Mouse (Mus musculus) hindbrain, embryonic 14.5 days (tissue): ENCODE measurements around the gene Tm4sf20. TPM values are rescaled to one million over a fixed set of nuclear protein-coding genes. Genes with fewer than 3 reads are reported as not detected.

Experiments used
- ATAC-seq: fragments of 200-750 bp; cut with Nextera tagmentation; 2 replicates; pipeline ENCODE4 v1.8.0; 2017; ENCODE audit warnings: moderate number of reproducible peaks, mild to moderate bottlenecking, moderate TSS enrichment, moderate library complexity; ENCODE audit not compliant: low FRiP score
- DNase-seq: peaks from one replicate; pipeline ENCODE4 v3.0.0-alpha.2; 2015; ENCODE audit warnings: low spot score
- H3K27ac ChIP-seq: fragments of 300-500 bp; sonication (generic); 2 replicates; pipeline ENCODE4 v1.5.1; 2014; ENCODE audit warnings: mild to moderate bottlenecking, moderate library complexity
- H3K27me3 ChIP-seq: fragments of 300-500 bp; sonication (generic); 2 replicates; pipeline ENCODE4 v1.6.1; 2014; ENCODE audit warnings: mild to moderate bottlenecking, low read length, mixed read lengths; ENCODE audit not compliant: control insufficient read depth, insufficient read depth
- H3K36me3 ChIP-seq: fragments of 300-500 bp; sonication (generic); replicated peaks from 2 replicates; pipeline ENCODE4 v1.6.1; 2014; ENCODE audit not compliant: control insufficient read depth, insufficient read depth
- H3K4me1 ChIP-seq: fragments of 300-500 bp; sonication (generic); replicated peaks from 2 replicates; pipeline ENCODE4 v1.6.1; 2014; ENCODE audit warnings: antibody characterized with exemption, low read length, mixed read lengths; ENCODE audit not compliant: control insufficient read depth, insufficient read depth
- H3K4me2 ChIP-seq: fragments of 300-500 bp; sonication (generic); replicated peaks from 2 replicates; pipeline ENCODE4 v1.6.1; 2014; ENCODE audit warnings: mild to moderate bottlenecking, moderate library complexity
- H3K4me3 ChIP-seq: fragments of 300-500 bp; sonication (generic); replicated peaks from 2 replicates; pipeline ENCODE4 v1.5.1; 2014; ENCODE audit warnings: mild to moderate bottlenecking, low read length
- H3K9ac ChIP-seq: fragments of 300-500 bp; sonication (generic); 2 replicates; pipeline ENCODE4 v1.6.1; 2014
- H3K9me3 ChIP-seq: fragments of 300-500 bp; sonication (generic); 2 replicates; pipeline ENCODE4 v1.6.1; 2016; ENCODE audit warnings: low read length; ENCODE audit not compliant: control insufficient read depth
- WGBS: fragments of 180-500 bp; shearing (Covaris S2); extraction: QIAGEN DNeasy Blood & Tissue Kit; methylation state at CpG from one replicate; pipeline ENCODE4 v1.1.7; 2014; 5-methylcytosine and 5-hydroxymethylcytosine counted together
- polyA plus RNA-seq: library from polyadenylated mRNA; unstranded; fragments of >200 nt; fragmentation: Nextera tagmentation; extraction: Ambion mirVana; gene quantifications from 2 replicates; pipeline ENCODE4 v1.2.1, GENCODE M21; 2014

The Tm4sf20 gene
- polyA plus RNA-seq, 1 experiment from 2014 or later = not detected

DNA sequence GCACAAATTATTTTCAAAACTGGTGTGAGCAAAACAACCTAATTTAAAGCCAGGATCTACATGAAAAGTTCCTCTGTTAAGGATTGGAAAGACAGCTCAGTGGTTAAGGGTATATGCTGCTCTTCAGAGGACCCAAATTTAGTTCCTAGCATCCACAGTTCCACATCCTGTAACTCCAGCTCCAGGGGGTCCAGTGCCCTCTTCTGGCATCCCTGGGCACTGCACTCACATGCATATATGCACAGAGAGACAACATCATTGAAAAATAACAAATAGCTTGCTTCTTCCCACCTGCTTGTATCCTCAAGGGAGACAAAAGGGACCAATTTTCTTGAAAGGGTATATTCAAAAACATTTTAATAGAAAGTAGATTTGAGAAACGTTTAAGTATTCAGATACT lies 6.0 kb downstream of the Tm4sf20 start:
- no peak overlapping the region for H3K4me3 ChIP-seq
- ATAC-seq (no peak), DNase-seq (no peak)
- no peaks in the 10 kb centered on the region for H3K9me3 ChIP-seq
- no peaks in the 10 kb centered on the region for H3K27me3 ChIP-seq
- no peaks in the 10 kb centered on the region for H3K4me1 ChIP-seq
- WGBS = 86% methylated on average over 1 of the region's 1 CpGs
- H3K27ac ChIP-seq = no peak overlapping the region
- H3K9ac ChIP-seq = no peak overlapping the region
- no peak overlapping the region for H3K4me2 ChIP-seq
- H3K36me3 ChIP-seq = no peaks in the 10 kb centered on the region

DNA sequence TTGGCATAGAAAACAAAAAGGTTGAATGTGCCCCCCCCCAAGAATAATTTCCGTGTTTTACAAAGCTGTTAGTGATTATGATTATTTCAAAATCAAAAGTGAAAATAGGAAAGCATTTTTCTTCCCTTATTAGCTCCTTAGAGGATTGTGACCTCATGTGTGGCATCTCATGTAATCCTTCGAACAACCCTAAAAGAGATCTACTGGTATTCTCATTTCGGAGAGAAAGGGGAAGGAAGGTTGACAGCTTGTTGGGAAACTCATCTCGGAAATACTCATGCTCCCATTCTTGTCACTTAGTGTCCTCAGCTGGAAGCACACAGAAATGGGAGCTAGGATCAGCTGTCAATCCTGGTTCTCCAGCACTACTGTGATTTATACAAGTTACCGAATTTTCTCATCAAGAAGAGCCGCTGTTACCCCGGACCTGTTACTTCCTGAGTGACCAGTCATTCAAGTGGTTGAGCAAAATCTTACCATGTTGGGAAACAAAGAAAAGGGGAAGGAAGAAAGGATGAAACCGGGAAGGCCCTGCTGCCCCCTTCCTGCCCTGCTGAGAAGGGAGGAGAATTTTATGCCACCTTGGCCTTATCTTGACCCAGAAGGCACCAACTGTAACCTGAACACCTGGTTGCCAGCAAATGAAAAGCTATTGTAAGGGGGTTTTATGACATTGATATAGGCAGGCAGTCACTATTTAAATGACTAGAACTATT lies 6.6 kb downstream of the Tm4sf20 start:
- no peak overlapping the region for H3K9ac ChIP-seq
- H3K9me3 ChIP-seq = no peaks in the 10 kb centered on the region
- no peak for DNase-seq
- 94% methylated on average over 8 of the region's 8 CpGs for WGBS
- no peaks in the 10 kb centered on the region for H3K4me1 ChIP-seq
- no peak for ATAC-seq
- H3K36me3 ChIP-seq = peaks cover 6% of the 10 kb centered on the region; the same call in 1 of the 2 replicates
- H3K27me3 ChIP-seq = no peaks in the 10 kb centered on the region
- no peak overlapping the region for H3K4me2 ChIP-seq
- no peak overlapping the region for H3K27ac ChIP-seq
- H3K4me3 ChIP-seq = no peak overlapping the region

DNA sequence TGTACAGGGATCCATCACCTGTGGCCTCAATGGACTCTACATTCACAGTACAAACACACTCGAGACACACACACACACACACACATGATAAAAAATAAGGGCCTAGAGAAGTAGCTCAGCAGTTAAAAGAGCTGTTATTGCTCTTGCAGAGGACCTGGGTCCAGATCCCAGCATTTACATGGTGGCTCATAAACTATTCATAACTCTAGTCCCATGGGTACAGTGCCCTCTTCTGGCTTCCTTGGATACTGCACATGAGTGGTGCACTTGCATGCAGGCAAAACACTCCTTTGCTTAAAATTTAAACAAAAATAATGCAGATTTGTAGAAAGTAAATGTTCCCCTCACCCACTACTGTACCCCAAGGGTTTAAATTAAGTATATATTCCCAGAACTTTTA lies 8.7 kb downstream of the Tm4sf20 start:
- Histone ChIP-seq H3K27ac (no peak overlapping the region), H3K4me1 (no peaks in the 10 kb centered on the region), H3K9ac (no peak overlapping the region), H3K4me3 (no peak overlapping the region), H3K27me3 (no peaks in the 10 kb centered on the region), H3K9me3 (no peaks in the 10 kb centered on the region), H3K36me3 (peaks cover 23% of the 10 kb centered on the region), H3K4me2 (no peak overlapping the region)
- ATAC-seq = no peak
- 97% methylated on average over 1 of the region's 1 CpGs for WGBS
- DNase-seq = no peak

DNA sequence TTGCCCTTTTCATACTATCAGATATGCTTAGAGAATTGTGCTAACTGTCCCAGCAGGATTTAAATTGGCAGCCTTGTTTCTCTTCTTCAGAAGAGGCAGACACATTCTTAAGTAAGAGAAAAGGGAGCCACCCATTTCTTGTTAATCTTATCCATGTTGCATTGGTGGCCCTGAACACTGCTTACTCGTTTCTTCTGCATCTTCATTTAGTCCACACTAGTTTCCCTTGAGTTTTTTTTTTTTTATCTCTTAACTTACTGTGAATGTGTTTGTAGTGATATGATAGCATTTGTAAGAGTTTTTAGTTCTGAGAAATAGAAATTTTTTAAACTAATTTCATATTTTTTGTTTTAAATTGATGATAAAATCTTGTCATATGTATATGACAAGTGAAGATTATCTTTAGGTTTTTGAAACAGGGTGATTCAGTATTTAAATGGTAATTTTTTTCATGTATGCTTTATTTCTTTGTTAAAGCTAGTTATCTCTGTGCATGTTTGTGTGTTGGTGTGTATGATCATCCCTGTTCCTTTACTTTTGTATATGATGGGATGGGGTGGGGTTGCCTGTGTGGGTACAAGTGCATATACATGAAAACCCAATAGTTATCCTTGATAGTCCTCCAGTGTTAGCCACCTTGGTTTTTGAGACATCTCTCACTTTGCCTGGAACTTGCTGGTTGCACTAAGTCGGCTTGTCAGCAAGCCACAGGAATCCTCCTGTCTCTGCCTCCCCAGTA lies 20.4 kb downstream of the Tm4sf20 start:
- no peak overlapping the region for H3K9ac ChIP-seq
- H3K36me3 ChIP-seq = peaks cover 34% of the 10 kb centered on the region
- WGBS = 95% methylated on average over 2 of the region's 2 CpGs

GRCm38 (mm10) chr1:82746408-82746807 lies 21.9 kb downstream of the Tm4sf20 start:
- H3K4me3 ChIP-seq = no peak overlapping the region
- no peak for DNase-seq
- no peak overlapping the region for H3K9ac ChIP-seq
- no peak for ATAC-seq
- no peaks in the 10 kb centered on the region for H3K27me3 ChIP-seq
- no peak overlapping the region for H3K27ac ChIP-seq
- H3K9me3 ChIP-seq = no peaks in the 10 kb centered on the region
- WGBS = 88% methylated on average over 4 of the region's 4 CpGs
- H3K4me1 ChIP-seq = no peaks in the 10 kb centered on the region
- no peak overlapping the region for H3K4me2 ChIP-seq
- peaks cover 36% of the 10 kb centered on the region for H3K36me3 ChIP-seq

More for the DNA sequence above, 20.4 kb downstream of the Tm4sf20 start:
- Histone ChIP-seq H3K4me3 (no peak overlapping the region), H3K9me3 (no peaks in the 10 kb centered on the region), H3K27me3 (no peaks in the 10 kb centered on the region), H3K4me2 (no peak overlapping the region), H3K4me1 (no peaks in the 10 kb centered on the region), H3K27ac (no peak overlapping the region)
- no peak for DNase-seq
- ATAC-seq = no peak

DNA sequence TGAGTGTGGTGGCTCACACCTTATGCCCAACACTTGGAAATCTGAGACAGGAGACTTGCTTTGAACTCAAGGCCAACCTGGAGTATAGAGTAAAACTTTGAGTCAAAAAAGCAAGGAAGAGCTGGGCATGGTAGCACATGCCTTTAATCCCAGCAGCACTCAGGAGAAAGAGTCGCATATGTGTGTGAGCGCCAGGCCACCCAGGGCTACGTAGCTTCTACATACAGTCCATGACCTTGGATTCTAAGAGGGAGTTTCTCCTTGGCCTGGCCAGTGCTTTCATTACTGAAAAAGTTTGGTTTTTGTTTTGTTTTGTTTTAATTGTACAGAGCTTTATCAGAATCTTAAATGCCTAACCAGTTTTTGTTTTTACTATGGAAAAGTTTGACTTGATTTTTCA lies 24.3 kb downstream of the Tm4sf20 start:
- H3K4me3 ChIP-seq = no peak overlapping the region
- H3K27me3 ChIP-seq = no peaks in the 10 kb centered on the region
- H3K4me1 ChIP-seq = no peaks in the 10 kb centered on the region
- peaks cover 39% of the 10 kb centered on the region for H3K36me3 ChIP-seq
- WGBS = 94% methylated on average over 3 of the region's 3 CpGs
- H3K4me2 ChIP-seq = no peak overlapping the region
- no peaks in the 10 kb centered on the region for H3K9me3 ChIP-seq
- no peak overlapping the region for H3K27ac ChIP-seq
- ATAC-seq (no peak), DNase-seq (no peak)
- H3K9ac ChIP-seq = no peak overlapping the region

DNA sequence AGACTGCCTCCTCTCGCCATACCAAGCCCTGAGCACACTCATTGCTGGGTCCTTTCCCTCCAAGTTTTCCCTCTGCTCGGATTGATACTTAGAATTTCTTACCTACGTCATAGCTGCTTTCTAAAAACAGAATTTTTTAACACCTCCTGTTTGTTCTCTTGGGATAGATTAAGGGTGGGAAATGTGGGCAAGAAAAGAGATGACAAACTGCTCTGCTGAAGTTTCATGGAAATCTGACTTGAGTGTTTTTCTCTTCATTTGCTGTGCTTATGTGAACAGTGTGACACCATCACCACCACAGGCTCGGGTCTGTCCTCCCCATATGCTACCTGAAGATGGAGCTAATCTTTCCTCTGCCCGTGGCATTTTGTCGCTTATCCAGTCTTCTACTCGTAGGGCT lies 26.7 kb downstream of the Tm4sf20 start:
- no peak overlapping the region for H3K27ac ChIP-seq
- H3K4me1 ChIP-seq = no peaks in the 10 kb centered on the region
- ATAC-seq = no peak
- H3K9ac ChIP-seq = no peak overlapping the region
- WGBS = 93% methylated on average over 7 of the region's 7 CpGs
- no peak overlapping the region for H3K4me3 ChIP-seq
- no peaks in the 10 kb centered on the region for H3K9me3 ChIP-seq
- no peak for DNase-seq
- peaks cover 54% of the 10 kb centered on the region for H3K36me3 ChIP-seq
- H3K4me2 ChIP-seq = no peak overlapping the region
- H3K27me3 ChIP-seq = no peaks in the 10 kb centered on the region

- 90% methylated on average over 1 of the region's 1 CpGs for WGBS
- H3K27me3 ChIP-seq = no peaks in the 10 kb centered on the region
- H3K4me1 ChIP-seq = no peaks in the 10 kb centered on the region
- no peak overlapping the region for H3K27ac ChIP-seq
- H3K4me3 ChIP-seq = no peak overlapping the region
- DNase-seq = no peak
- no peaks in the 10 kb centered on the region for H3K9me3 ChIP-seq
- no peak overlapping the region for H3K9ac ChIP-seq
- no peak for ATAC-seq
- H3K4me2 ChIP-seq = no peak overlapping the region
- H3K36me3 ChIP-seq = peaks cover 80% of the 10 kb centered on the region
Measured at GRCm38 (mm10) chr1:82738066-82738465, 30.2 kb downstream of the Tm4sf20 start.

GRCm38 (mm10) chr1:82733357-82733756 lies 34.9 kb downstream of the Tm4sf20 start:
- H3K4me1 ChIP-seq = no peaks in the 10 kb centered on the region
- no peak overlapping the region for H3K4me2 ChIP-seq
- H3K27me3 ChIP-seq = no peaks in the 10 kb centered on the region
- H3K27ac ChIP-seq = no peak overlapping the region
- no peak overlapping the region for H3K4me3 ChIP-seq
- DNase-seq (no peak), ATAC-seq (no peak)
- WGBS = 95% methylated on average over 1 of the region's 1 CpGs
- no peak overlapping the region for H3K9ac ChIP-seq
- peaks cover 95% of the 10 kb centered on the region for H3K36me3 ChIP-seq
- H3K9me3 ChIP-seq = no peaks in the 10 kb centered on the region
